Mouse (Mus musculus): ENCODE results near the gene Pmp22. TPM values are rescaled to one million over a fixed set of nuclear protein-coding genes. Genes with fewer than 3 reads are reported as not detected.

Gene Pmp22
- 10 to 100 TPM; 24.6 to 28.9 TPM for total RNA-seq (2021)
- long read RNA-seq, experiment 1, transcript Pmp22-202 (4 exons, 733 nt), result major isoform, 14 of 44 reads
- long read RNA-seq, experiment 1, transcript Pmp22-201 (5 exons, 1,800 nt), result minor isoform, 13 of 44 reads
- long read RNA-seq, experiment 1, partial matches to known transcripts, result 0 of 44 reads
- long read RNA-seq, experiment 1, other reads (novel, unspliced or antisense), result 14 of 44 reads
- long read RNA-seq, experiment 2, transcript Pmp22-202 (4 exons, 733 nt), result major isoform, 28 of 68 reads
- long read RNA-seq, experiment 2, transcript Pmp22-201 (5 exons, 1,800 nt), result minor isoform, 17 of 68 reads
- long read RNA-seq, experiment 2, partial matches to known transcripts, result 3 of 68 reads
- long read RNA-seq, experiment 2, other reads (novel, unspliced or antisense), result 20 of 68 reads

GRCm38 (mm10) chr11:63128784-63129183, at the start of gene Pmp22:
TSS of gene Pmp22 (plus strand) at chr11:63128982.
- intact Hi-C loops (cut with DNase I), result no loop called here
- DNase-seq (ENCODE audit: low spot score in 2 of 2), result no peak

GRCm38 (mm10) chr11:63084536-63084935, 44.2 kb upstream of the Pmp22 start:
- DNase-seq (ENCODE audit: low spot score in 2 of 2), result no peak
- intact Hi-C loops (cut with DNase I), result no loop called here

- no peak for DNase-seq (ENCODE audit: low spot score in 2 of 2)
- intact Hi-C loops (cut with DNase I), result no loop called here
These were observed 40.1 kb upstream of the Pmp22 start for GRCm38 (mm10) chr11:63088672-63089071.

GRCm38 (mm10) chr11:63090210-63090609, 38.6 kb upstream of the Pmp22 start:
- intact Hi-C loops (cut with DNase I), result no loop called here

GRCm38 (mm10) chr11:63090986-63091385, 37.8 kb upstream of the Pmp22 start:
- DNase-seq (ENCODE audit: low spot score in 2 of 2), result no peak
- intact Hi-C loops (cut with DNase I), result no loop called here

More at GRCm38 (mm10) chr11:63090210-63090609, 38.6 kb upstream of the Pmp22 start:
- no peak for DNase-seq (ENCODE audit: low spot score in 2 of 2)

- DNase-seq (ENCODE audit: low spot score in 2 of 2), result no peak
- intact Hi-C loops (cut with DNase I), result no loop called here
These were observed 36.5 kb upstream of the Pmp22 start for GRCm38 (mm10) chr11:63092271-63092670.

- DNase-seq (ENCODE audit: low spot score in 2 of 2), result no peak
- intact Hi-C loops (cut with DNase I), result no loop called here
These were observed 35.2 kb upstream of the Pmp22 start for GRCm38 (mm10) chr11:63093601-63094000.

GRCm38 (mm10) chr11:63094496-63094895, 34.3 kb upstream of the Pmp22 start:
- intact Hi-C loops (cut with DNase I), result no loop called here
- DNase-seq (ENCODE audit: low spot score in 2 of 2), result no peak

GRCm38 (mm10) chr11:63098016-63098415, 30.8 kb upstream of the Pmp22 start:
- intact Hi-C loops (cut with DNase I), result no loop called here
- no peak for DNase-seq (ENCODE audit: low spot score in 2 of 2)

GRCm38 (mm10) chr11:63099390-63099789, 29.4 kb upstream of the Pmp22 start:
- intact Hi-C loops (cut with DNase I), result no loop called here
- no peak for DNase-seq (ENCODE audit: low spot score in 2 of 2)

- DNase-seq (ENCODE audit: low spot score in 2 of 2), result peak; percentile 22 to 67
- intact Hi-C loops (cut with DNase I), result no loop called here
These were observed 25.5 kb upstream of the Pmp22 start for GRCm38 (mm10) chr11:63103256-63103655.

GRCm38 (mm10) chr11:63104026-63104425, 24.8 kb upstream of the Pmp22 start:
- no peak for DNase-seq (ENCODE audit: low spot score in 2 of 2)
- intact Hi-C loops (cut with DNase I), result no loop called here

GRCm38 (mm10) chr11:63109230-63109775, 19.5 kb upstream of the Pmp22 start:
- intact Hi-C loops (cut with DNase I), result no loop called here

GRCm38 (mm10) chr11:63110329-63110728, 18.5 kb upstream of the Pmp22 start:
- intact Hi-C loops (cut with DNase I), result no loop called here
- DNase-seq (ENCODE audit: low spot score in 2 of 2), result no peak

More at GRCm38 (mm10) chr11:63109230-63109775, 19.5 kb upstream of the Pmp22 start:
- no peak for DNase-seq (ENCODE audit: low spot score in 2 of 2)

GRCm38 (mm10) chr11:63114807-63115641, 13.8 kb upstream of the Pmp22 start:
- intact Hi-C loops (cut with DNase I), result no loop called here
- no peak for DNase-seq (ENCODE audit: low spot score in 2 of 2)

GRCm38 (mm10) chr11:63116652-63117051, 12.1 kb upstream of the Pmp22 start:
- intact Hi-C loops (cut with DNase I), result no loop called here
- DNase-seq (ENCODE audit: low spot score in 2 of 2), result no peak

- no peak for DNase-seq (ENCODE audit: low spot score in 2 of 2)
- intact Hi-C loops (cut with DNase I), result no loop called here
These were observed 11.5 kb upstream of the Pmp22 start for GRCm38 (mm10) chr11:63117266-63117665.

GRCm38 (mm10) chr11:63119791-63120190, 9.0 kb upstream of the Pmp22 start:
- intact Hi-C loops (cut with DNase I), result no loop called here
- DNase-seq (ENCODE audit: low spot score in 2 of 2), result no peak

GRCm38 (mm10) chr11:63122249-63122648, 6.5 kb upstream of the Pmp22 start:
- no peak for DNase-seq (ENCODE audit: low spot score in 2 of 2)
- intact Hi-C loops (cut with DNase I), result no loop called here

GRCm38 (mm10) chr11:63122776-63123350, 5.9 kb upstream of the Pmp22 start:
- no peak for DNase-seq (ENCODE audit: low spot score in 2 of 2)
- intact Hi-C loops (cut with DNase I), result no loop called here
